Mouse (Mus musculus) lung, adult 2 months (tissue): ENCODE measurements around the gene Nav2.

Experiments
- CTCF ChIP-seq: fragments of 200-500 bp; IDR thresholded peaks from 2 replicates; pipeline ENCODE4 v1.5.1; 2011; ENCODE audit warnings: mild to moderate bottlenecking, low read length, control low read depth; ENCODE audit not compliant: insufficient read depth
- POLR2A ChIP-seq: fragments of 200-500 bp; IDR thresholded peaks from 2 replicates; pipeline ENCODE4 v1.6.1; 2011; ENCODE audit warnings: low read depth, mild to moderate bottlenecking, control low read depth, low read length, borderline replicate concordance; ENCODE audit errors: extremely low read depth

DNA sequence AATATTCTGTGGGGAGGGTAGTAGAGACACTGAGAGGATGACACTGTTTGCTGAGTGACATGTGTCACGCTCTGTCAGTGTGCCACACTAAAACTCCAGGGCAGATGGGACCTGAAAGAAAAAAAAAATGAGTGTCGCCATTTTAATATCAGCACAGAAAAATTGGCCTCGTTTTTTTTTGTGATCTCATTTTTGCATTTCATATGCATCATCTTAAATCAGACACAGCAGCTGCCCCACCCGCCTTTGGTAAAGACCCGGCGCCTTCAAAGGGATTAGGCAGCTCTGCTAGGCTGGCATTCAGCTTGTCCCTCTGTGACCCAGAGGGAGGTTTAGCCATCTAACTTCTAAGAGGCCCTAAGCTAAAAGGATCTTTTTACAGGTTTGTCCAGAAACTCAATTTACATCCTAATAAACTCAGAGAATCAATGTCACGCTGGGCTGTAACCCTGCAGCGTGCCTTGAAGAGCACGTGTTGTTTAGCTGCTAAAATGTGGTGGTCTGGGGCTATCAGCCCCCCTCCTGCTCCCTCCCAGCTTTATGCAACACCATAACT, 576.9 kb downstream of the Nav2 start:
- no peak for TF ChIP-seq POLR2A
- TF ChIP-seq CTCF: no peak
